Mouse (Mus musculus): Measurements from ENCODE around the gene Mpst.

DNA sequence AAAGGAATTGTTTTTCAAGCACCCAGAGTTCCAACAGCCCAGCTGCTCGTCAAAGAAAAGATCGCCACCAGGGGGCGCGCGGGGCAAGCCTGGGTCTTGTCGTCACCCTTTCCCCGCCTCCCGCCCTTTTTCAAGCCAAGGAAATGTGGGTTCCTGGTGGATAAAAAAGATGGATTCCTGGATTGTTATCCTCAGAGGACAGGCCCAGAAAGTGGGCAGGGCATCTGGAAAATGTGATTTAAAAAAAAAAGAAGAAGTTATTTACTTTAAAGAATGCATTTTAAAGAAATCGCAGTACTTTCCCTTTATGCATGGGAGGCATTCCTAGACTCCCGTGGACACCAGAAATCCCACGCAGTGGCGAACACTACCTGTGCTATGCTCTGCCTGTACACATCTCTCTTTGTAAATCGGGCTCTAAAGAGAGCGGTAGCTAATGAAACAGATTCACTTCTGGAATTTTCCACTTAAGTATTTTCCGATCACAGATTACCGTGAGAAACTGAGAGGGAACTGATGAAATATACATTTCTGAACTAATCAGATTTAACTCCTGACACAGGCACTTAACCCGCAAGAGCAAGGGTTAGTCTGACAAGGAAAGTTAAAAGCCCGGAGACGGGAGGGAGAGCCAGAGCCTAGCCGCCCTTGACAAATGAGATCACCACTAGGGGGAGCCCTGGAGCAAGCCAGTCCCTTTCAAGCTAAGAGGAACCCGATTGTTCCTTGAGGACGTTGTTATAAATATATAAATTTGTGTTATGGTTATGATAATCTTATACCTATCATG is 41.7 kb downstream of the Mpst start:
- TF ChIP-seq CTCF (IDR thresholded peaks at IDR 0.05; ENCODE audit: extremely low read depth, insufficient read depth, insufficient read length, insufficient replicate concordance): peak; percentile 96
- no peak for TF ChIP-seq POLR2A (IDR thresholded peaks at IDR 0.05; ENCODE audit: low read depth, low read length)

Data from spleen, adult 2 months (tissue).